Mouse (Mus musculus) heart, adult 2 months (tissue): ENCODE data around the gene Mybpc2. TPM values are rescaled to one million over a fixed set of nuclear protein-coding genes. Genes with fewer than 3 reads are reported as not detected.

Experiments
- DNase-seq, 2 experiments: peaks; one replicate each; pipeline ENCODE4 v3.0.0; 2021
- H3K27ac ChIP-seq: fragments of 200-600 bp; 2 replicates; pipeline ENCODE4 v1.8.1; 2022
- H3K27me3 ChIP-seq: fragments of 200-500 bp; 2 replicates; pipeline ENCODE4 v1.6.1; 2012; ENCODE audit warnings: mild to moderate bottlenecking, low read length, inconsistent platforms, mixed read lengths; ENCODE audit not compliant: control insufficient read depth, insufficient read depth
- H3K36me3 ChIP-seq: fragments of 200-500 bp; 2 replicates; pipeline ENCODE4 v1.6.1; 2012; ENCODE audit warnings: low read length, inconsistent platforms; ENCODE audit not compliant: control insufficient read depth, insufficient read depth
- H3K4me1 ChIP-seq: fragments of 200-500 bp; 2 replicates; pipeline ENCODE4 v1.6.1; 2011; ENCODE audit warnings: low read length; ENCODE audit not compliant: control insufficient read depth, insufficient read depth
- H3K4me3 ChIP-seq: fragments of 200-600 bp; 2 replicates; pipeline ENCODE4 v1.8.1; 2022
- H3K79me2 ChIP-seq: fragments of 200-500 bp; replicated peaks from 2 replicates; pipeline ENCODE4 v1.6.1; 2012; ENCODE audit warnings: mild to moderate bottlenecking, inconsistent platforms, low read length, moderate library complexity, mixed read lengths; ENCODE audit not compliant: control insufficient read depth, insufficient read depth
- H3K9ac ChIP-seq: fragments of 200-500 bp; 2 replicates; pipeline ENCODE4 v1.6.1; 2012; ENCODE audit warnings: low read depth, mild to moderate bottlenecking, control low read depth, inconsistent platforms, low read length, mixed read lengths
- CTCF ChIP-seq: fragments of 200-600 bp; IDR thresholded peaks from 2 replicates; pipeline ENCODE4 v1.8.1; 2022; ENCODE audit warnings: antibody characterized with exemption, mild to moderate bottlenecking, moderate library complexity
- EP300 ChIP-seq: fragments of 200-500 bp; IDR thresholded peaks from 2 replicates; pipeline ENCODE4 v1.6.1; 2011; ENCODE audit warnings: low read depth, low read length, control low read depth; ENCODE audit not compliant: insufficient read depth
- POLR2A ChIP-seq: fragments of 200-500 bp; IDR thresholded peaks from 2 replicates; pipeline ENCODE4 v1.6.1; 2011; ENCODE audit warnings: mild to moderate bottlenecking, low read depth, low read length, control low read depth; ENCODE audit not compliant: insufficient read depth
- WGBS: fragments of 180-500 bp; shearing (Covaris S2); methylation state at CpG from one replicate; pipeline ENCODE4 v1.1.7; 2018; 5-methylcytosine and 5-hydroxymethylcytosine counted together
- intact Hi-C: fragments of 180-260 bp; cut with DNase I; formaldehyde crosslinking; loops from one replicate; pipeline ENCODE4 v1.15.1; 2025
- polyA plus RNA-seq: library from polyadenylated mRNA; depleted of rRNA; stranded (reverse); fragments of >200 nt; gene quantifications from 2 replicates; pipeline ENCODE4 v1.2.3, GENCODE M21; 2012
- total RNA-seq, 2 experiments: library from RNA; stranded (reverse); gene quantifications; 2 replicates each; pipeline ENCODE4 v1.2.3; 2021

The Mybpc2 gene
- total and polyA plus RNA-seq, 3 experiments, result 7.1 to 16.7 (median 13.1) TPM

GRCm38 (mm10) chr7:44484841-44485571, 39.5 kb downstream of the Mybpc2 start:
- WGBS, result 32% methylated on average over 5 of the region's 5 CpGs

GRCm38 (mm10) chr7:44484109-44484508, 40.3 kb downstream of the Mybpc2 start:
- Histone ChIP-seq H3K36me3 (no peaks in the 10 kb centered on the region), H3K4me3 (no peak overlapping the region), H3K79me2 (no peaks in the 10 kb centered on the region), H3K27me3 (no peaks in the 10 kb centered on the region), H3K9ac (no peak overlapping the region), H3K27ac (no peak overlapping the region), H3K4me1 (no peaks in the 10 kb centered on the region)
- 88% methylated on average over 1 of the region's 1 CpGs for WGBS
- intact Hi-C loops, result loop anchor here (2.0 to 5.0 kb wide), 2 partner anchors 37 to 85 kb away; no protein-coding TSS in a partner anchor
- TF ChIP-seq EP300 (no peak), POLR2A (no peak), CTCF (no peak)
- peak in 1 of 2 experiments; percentile 5 for DNase-seq

More at GRCm38 (mm10) chr7:44484841-44485571, 39.5 kb downstream of the Mybpc2 start:
- DNase-seq, result peak; percentile 55 to 82
- Histone ChIP-seq H3K4me3 (no peak overlapping the region), H3K27me3 (no peaks in the 10 kb centered on the region), H3K79me2 (no peaks in the 10 kb centered on the region), H3K9ac (no peak overlapping the region), H3K36me3 (no peaks in the 10 kb centered on the region), H3K4me1 (no peaks in the 10 kb centered on the region), H3K27ac (no peak overlapping the region)
- intact Hi-C loops, result loop anchor here (2.0 to 5.0 kb wide), 2 partner anchors 38 to 86 kb away; no protein-coding TSS in a partner anchor
- TF ChIP-seq EP300 (peak; percentile 91; the same call in 1 of the 2 replicates), CTCF (no peak; the same call in none of the 2 replicates)

DNA sequence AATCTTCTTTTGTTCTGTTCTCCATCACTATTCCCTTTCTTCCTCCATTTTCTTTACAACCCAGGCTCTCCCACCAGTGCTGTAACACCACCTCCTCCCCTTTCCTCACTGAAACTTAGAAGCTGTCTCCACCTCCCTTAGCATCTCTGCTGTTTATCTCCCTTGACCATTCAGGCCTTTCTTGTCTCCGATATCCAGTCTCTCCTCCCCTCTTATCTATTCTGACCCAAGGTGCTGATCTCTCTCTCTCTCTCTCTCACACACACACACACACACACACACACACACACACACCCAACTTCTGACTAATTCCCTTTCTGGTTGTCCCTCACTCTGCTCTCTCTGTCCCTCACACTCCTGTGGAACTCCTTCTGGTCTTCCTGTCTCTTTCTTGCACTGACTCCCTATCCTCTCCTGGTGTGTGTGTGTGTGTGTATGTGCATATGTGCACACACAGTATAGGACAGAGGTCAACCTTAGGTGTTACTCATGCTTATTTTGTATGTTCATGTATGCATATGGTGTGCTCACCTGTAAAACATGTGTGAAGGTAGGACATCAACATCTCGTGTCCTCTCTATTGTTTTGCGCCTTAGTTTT, 41.5 kb downstream of the Mybpc2 start:
- H3K79me2 ChIP-seq, result no peaks in the 10 kb centered on the region
- DNase-seq, result no peak
- H3K9ac ChIP-seq, result no peak overlapping the region
- TF ChIP-seq POLR2A, result no peak
- no peak for TF ChIP-seq EP300
- H3K4me1 ChIP-seq, result no peaks in the 10 kb centered on the region
- intact Hi-C loops, result loop anchor here (5.0 kb wide), 1 partner anchor 36 kb away; no protein-coding TSS in a partner anchor
- WGBS, result 46% methylated on average over 3 of the region's 3 CpGs
- no peaks in the 10 kb centered on the region for H3K36me3 ChIP-seq
- no peaks in the 10 kb centered on the region for H3K27me3 ChIP-seq
- H3K27ac ChIP-seq, result no peak overlapping the region
- H3K4me3 ChIP-seq, result no peak overlapping the region

GRCm38 (mm10) chr7:44475046-44475614, 49.3 kb downstream of the Mybpc2 start:
- intact Hi-C loops, result no loop called here
- peak in 1 of 2 experiments; percentile 35 for DNase-seq
- no peak overlapping the region for H3K9ac ChIP-seq
- H3K36me3 ChIP-seq, result no peaks in the 10 kb centered on the region
- H3K4me1 ChIP-seq, result peaks cover 4% of the 10 kb centered on the region; the same call in 1 of the 2 replicates
- no peak overlapping the region for H3K4me3 ChIP-seq
- H3K27me3 ChIP-seq, result no peaks in the 10 kb centered on the region
- no peak for TF ChIP-seq CTCF
- TF ChIP-seq EP300, result no peak
- TF ChIP-seq POLR2A, result no peak; the same call in 1 of the 2 replicates
- no peaks in the 10 kb centered on the region for H3K79me2 ChIP-seq
- peak overlapping the region; percentile 92; the same call in 1 of the 2 replicates for H3K27ac ChIP-seq
- 22% methylated on average over 5 of the region's 5 CpGs for WGBS

- H3K4me3 ChIP-seq, result peak overlapping the region; percentile 48; the same call in 1 of the 2 replicates
- no peaks in the 10 kb centered on the region for H3K36me3 ChIP-seq
- intact Hi-C loops, result no loop called here
- peak; percentile 81 for TF ChIP-seq POLR2A
- no peak for TF ChIP-seq CTCF
- peak; percentile 91 for TF ChIP-seq EP300
- WGBS, result 10% methylated on average over 4 of the region's 4 CpGs
- no peaks in the 10 kb centered on the region for H3K27me3 ChIP-seq
- H3K9ac ChIP-seq, result peak overlapping the region; percentile 61
- no peaks in the 10 kb centered on the region for H3K79me2 ChIP-seq
- DNase-seq, result peak; percentile 72 to 82
- peaks cover 4% of the 10 kb centered on the region; the same call in 1 of the 2 replicates for H3K4me1 ChIP-seq
- peak overlapping the region; percentile 92 for H3K27ac ChIP-seq
Measured at GRCm38 (mm10) chr7:44474419-44474818, 50.0 kb downstream of the Mybpc2 start.
